Mouse (Mus musculus) forebrain, embryonic 11.5 days (tissue): ENCODE results near the gene Gm4131. TPM values are rescaled to one million over a fixed set of nuclear protein-coding genes. Genes with fewer than 3 reads are reported as not detected.

Experiments
- ATAC-seq: fragments of 200-750 bp; cut with Nextera tagmentation; replicated peaks from 2 replicates; pipeline ENCODE4 v1.8.0; 2017; ENCODE audit warnings: moderate TSS enrichment; ENCODE audit not compliant: low FRiP score
- DNase-seq: peaks from one replicate; pipeline ENCODE4 v3.0.0-alpha.2; 2017; ENCODE audit warnings: low spot score
- H3K27ac ChIP-seq: fragments of 300-500 bp; sonication (generic); 2 replicates; pipeline ENCODE4 v1.5.1; 2014; ENCODE audit warnings: low read depth, low read length
- H3K27me3 ChIP-seq: fragments of 300-500 bp; sonication (generic); 2 replicates; pipeline ENCODE4 v1.6.1; 2014; ENCODE audit warnings: mild to moderate bottlenecking, low read length, mixed read lengths; ENCODE audit not compliant: control insufficient read depth, insufficient read depth
- H3K36me3 ChIP-seq: fragments of 300-500 bp; sonication (generic); 2 replicates; pipeline ENCODE4 v1.6.1; 2014; ENCODE audit warnings: mild to moderate bottlenecking, low read length, moderate library complexity, mixed read lengths; ENCODE audit not compliant: control insufficient read depth, insufficient read depth
- H3K4me1 ChIP-seq: fragments of 300-500 bp; sonication (generic); replicated peaks from 2 replicates; pipeline ENCODE4 v1.6.1; 2014; ENCODE audit warnings: low read length, mixed read lengths; ENCODE audit not compliant: control insufficient read depth, insufficient read depth
- H3K4me2 ChIP-seq: fragments of 300-500 bp; sonication (generic); 2 replicates; pipeline ENCODE4 v1.6.1; 2014; ENCODE audit warnings: low read depth, mild to moderate bottlenecking, low read length, moderate library complexity, mixed read lengths; ENCODE audit not compliant: severe bottlenecking
- H3K4me3 ChIP-seq: fragments of 300-500 bp; sonication (generic); 2 replicates; pipeline ENCODE4 v1.5.1; 2014; ENCODE audit warnings: low read depth, low read length
- H3K9ac ChIP-seq: fragments of 300-500 bp; sonication (generic); 2 replicates; pipeline ENCODE4 v1.6.1; 2014; ENCODE audit warnings: low read length
- H3K9me3 ChIP-seq: fragments of 300-500 bp; sonication (generic); 2 replicates; pipeline ENCODE4 v1.6.1; 2016; ENCODE audit warnings: low read length, mixed read lengths; ENCODE audit not compliant: control insufficient read depth
- WGBS: fragments of 180-500 bp; shearing (Covaris S2); extraction: QIAGEN DNeasy Blood & Tissue Kit; methylation state at CpG from one replicate; pipeline ENCODE4 v1.1.7; 2014; 5-methylcytosine and 5-hydroxymethylcytosine counted together
- polyA plus RNA-seq: library from polyadenylated mRNA; unstranded; fragments of >200 nt; fragmentation: Nextera tagmentation; extraction: Ambion mirVana; gene quantifications from 2 replicates; pipeline ENCODE4 v1.2.1, GENCODE M21; 2014

Gene Gm4131
- polyA plus RNA-seq, 1 experiment from 2014 or later, result not detected

GRCm38 (mm10) chr14:62539834-62540233 is 26.9 kb downstream of the Gm4131 start:
- DNase-seq (no peak), ATAC-seq (no peak)
- H3K27ac ChIP-seq, result no peak overlapping the region
- no peaks in the 10 kb centered on the region for H3K36me3 ChIP-seq
- no peaks in the 10 kb centered on the region for H3K27me3 ChIP-seq
- H3K9me3 ChIP-seq, result no peaks in the 10 kb centered on the region
- H3K4me3 ChIP-seq, result no peak overlapping the region
- 82% methylated on average over 3 of the region's 3 CpGs for WGBS
- no peak overlapping the region for H3K4me2 ChIP-seq
- no peaks in the 10 kb centered on the region for H3K4me1 ChIP-seq
- no peak overlapping the region for H3K9ac ChIP-seq

- H3K9ac ChIP-seq, result no peak overlapping the region
- DNase-seq, result no peak
- 89% methylated on average over 5 of the region's 5 CpGs for WGBS
- no peak overlapping the region for H3K4me3 ChIP-seq
- H3K36me3 ChIP-seq, result no peaks in the 10 kb centered on the region
- H3K4me1 ChIP-seq, result no peaks in the 10 kb centered on the region
- no peak overlapping the region for H3K27ac ChIP-seq
- no peaks in the 10 kb centered on the region for H3K27me3 ChIP-seq
- H3K9me3 ChIP-seq, result no peaks in the 10 kb centered on the region
- no peak for ATAC-seq
- no peak overlapping the region for H3K4me2 ChIP-seq
These were observed 29.7 kb downstream of the Gm4131 start for GRCm38 (mm10) chr14:62536988-62537387.

GRCm38 (mm10) chr14:62536127-62536526 is 30.6 kb downstream of the Gm4131 start:
- H3K4me2 ChIP-seq, result no peak overlapping the region
- no peaks in the 10 kb centered on the region for H3K36me3 ChIP-seq
- H3K9me3 ChIP-seq, result no peaks in the 10 kb centered on the region
- no peak overlapping the region for H3K27ac ChIP-seq
- no peak overlapping the region for H3K9ac ChIP-seq
- no peaks in the 10 kb centered on the region for H3K4me1 ChIP-seq
- no peaks in the 10 kb centered on the region for H3K27me3 ChIP-seq
- no peak overlapping the region for H3K4me3 ChIP-seq
- 75% methylated on average over 5 of the region's 5 CpGs for WGBS
- ATAC-seq (no peak), DNase-seq (no peak)

- Histone ChIP-seq H3K4me3 (no peak overlapping the region), H3K9me3 (no peaks in the 10 kb centered on the region), H3K4me2 (no peak overlapping the region), H3K9ac (no peak overlapping the region), H3K27me3 (no peaks in the 10 kb centered on the region), H3K4me1 (no peaks in the 10 kb centered on the region), H3K27ac (no peak overlapping the region), H3K36me3 (no peaks in the 10 kb centered on the region)
- 80% methylated on average over 2 of the region's 2 CpGs for WGBS
- no peak for ATAC-seq
- DNase-seq, result no peak
These were observed 35.8 kb downstream of the Gm4131 start for GRCm38 (mm10) chr14:62530951-62531350.

- Histone ChIP-seq H3K4me1 (no peaks in the 10 kb centered on the region), H3K9me3 (no peaks in the 10 kb centered on the region), H3K27ac (no peak overlapping the region), H3K4me2 (no peak overlapping the region), H3K4me3 (no peak overlapping the region), H3K9ac (no peak overlapping the region), H3K27me3 (no peaks in the 10 kb centered on the region), H3K36me3 (no peaks in the 10 kb centered on the region)
- DNase-seq (no peak), ATAC-seq (no peak)
- 65% methylated on average over 1 of the region's 1 CpGs for WGBS
These were observed 53.9 kb downstream of the Gm4131 start for GRCm38 (mm10) chr14:62512845-62513244.

GRCm38 (mm10) chr14:62509350-62509749 is 57.4 kb downstream of the Gm4131 start:
- no peaks in the 10 kb centered on the region for H3K27me3 ChIP-seq
- no peak overlapping the region for H3K9ac ChIP-seq
- WGBS, result 79% methylated on average over 3 of the region's 3 CpGs
- no peaks in the 10 kb centered on the region for H3K36me3 ChIP-seq
- H3K27ac ChIP-seq, result no peak overlapping the region
- ATAC-seq (no peak), DNase-seq (no peak)
- H3K9me3 ChIP-seq, result no peaks in the 10 kb centered on the region
- no peak overlapping the region for H3K4me3 ChIP-seq
- no peaks in the 10 kb centered on the region for H3K4me1 ChIP-seq
- no peak overlapping the region for H3K4me2 ChIP-seq

- Histone ChIP-seq H3K9ac (no peak overlapping the region), H3K4me3 (no peak overlapping the region), H3K4me2 (no peak overlapping the region), H3K27ac (no peak overlapping the region), H3K4me1 (no peaks in the 10 kb centered on the region), H3K36me3 (no peaks in the 10 kb centered on the region), H3K27me3 (no peaks in the 10 kb centered on the region), H3K9me3 (no peaks in the 10 kb centered on the region)
- DNase-seq, result no peak
- 78% methylated on average over 3 of the region's 3 CpGs for WGBS
- no peak for ATAC-seq
These were observed 60.5 kb downstream of the Gm4131 start for GRCm38 (mm10) chr14:62506261-62506660.

- WGBS, result 83% methylated on average over 7 of the region's 7 CpGs
- Histone ChIP-seq H3K4me1 (no peaks in the 10 kb centered on the region), H3K4me2 (no peak overlapping the region), H3K9me3 (no peaks in the 10 kb centered on the region), H3K27ac (no peak overlapping the region), H3K9ac (no peak overlapping the region), H3K36me3 (no peaks in the 10 kb centered on the region), H3K4me3 (no peak overlapping the region), H3K27me3 (no peaks in the 10 kb centered on the region)
- ATAC-seq (no peak), DNase-seq (no peak)
These were observed 69.3 kb downstream of the Gm4131 start for GRCm38 (mm10) chr14:62497391-62497790.

- Histone ChIP-seq H3K9ac (no peak overlapping the region), H3K4me2 (no peak overlapping the region), H3K27me3 (no peaks in the 10 kb centered on the region), H3K4me1 (no peaks in the 10 kb centered on the region), H3K36me3 (no peaks in the 10 kb centered on the region), H3K4me3 (no peak overlapping the region), H3K9me3 (no peaks in the 10 kb centered on the region), H3K27ac (no peak overlapping the region)
- ATAC-seq (no peak), DNase-seq (no peak)
- WGBS, result 81% methylated on average over 1 of the region's 1 CpGs
These were observed 70.2 kb downstream of the Gm4131 start for GRCm38 (mm10) chr14:62496501-62496900.
